Mouse (Mus musculus) olfactory bulb, adult 2 months (tissue): ENCODE results near the gene Adamts18.

Source experiments
- CTCF ChIP-seq: fragments of 200-500 bp; IDR thresholded peaks from 2 replicates; pipeline ENCODE4 v1.5.1; 2012; ENCODE audit warnings: low read depth, mild to moderate bottlenecking, low read length, moderate library complexity; ENCODE audit not compliant: insufficient read depth
- POLR2A ChIP-seq: fragments of 200-500 bp; IDR thresholded peaks from 2 replicates; pipeline ENCODE4 v1.6.1; 2012; ENCODE audit warnings: mild to moderate bottlenecking, low read depth, low read length, moderate library complexity; ENCODE audit not compliant: insufficient read depth

GRCm38 (mm10) chr8:113836892-113837569 is 11.5 kb downstream of the Adamts18 start:
- TF ChIP-seq CTCF (no peak), POLR2A (no peak)
